Mouse (Mus musculus): ENCODE measurements around the gene Eipr1.
A peak's percentile ranks its signal among the peaks of the same experiment; 100 is the strongest.
"Not testable (repeated sequence)": the region's sequence is repeated elsewhere in the genome, so short reads cannot be mapped to it uniquely, and the experiment has no call there.

The Eipr1 gene

GRCm38 (mm10) chr12:28887712-28888111, 136.1 kb downstream of the Eipr1 start:
- DNase-seq (ENCODE audit: low read depth, low spot score), result no peak

- DNase-seq (ENCODE audit: low read depth, low spot score), result no peak
These were observed 137.6 kb downstream of the Eipr1 start for GRCm38 (mm10) chr12:28889068-28889674.

- DNase-seq (ENCODE audit: low read depth, low spot score), result no peak
These were observed 139.9 kb downstream of the Eipr1 start for GRCm38 (mm10) chr12:28891523-28891922.

- DNase-seq (ENCODE audit: low read depth, low spot score), result no peak
These were observed 145.0 kb downstream of the Eipr1 start for GRCm38 (mm10) chr12:28896577-28896976.

GRCm38 (mm10) chr12:28898307-28898706, 146.7 kb downstream of the Eipr1 start:
- DNase-seq (ENCODE audit: low read depth, low spot score), result no peak

GRCm38 (mm10) chr12:28899696-28900095, 148.1 kb downstream of the Eipr1 start:
- DNase-seq (ENCODE audit: low read depth, low spot score), result no peak

GRCm38 (mm10) chr12:28900341-28900740, 148.7 kb downstream of the Eipr1 start:
- DNase-seq (ENCODE audit: low read depth, low spot score), result no peak

GRCm38 (mm10) chr12:28902132-28902531, 150.5 kb downstream of the Eipr1 start:
- no peak for DNase-seq (ENCODE audit: low read depth, low spot score)

GRCm38 (mm10) chr12:28903082-28903481, 151.5 kb downstream of the Eipr1 start:
- peak; percentile 54 for DNase-seq (ENCODE audit: low read depth, low spot score)

- DNase-seq (ENCODE audit: low read depth, low spot score), result no peak
These were observed 153.9 kb downstream of the Eipr1 start for GRCm38 (mm10) chr12:28905486-28905885.

- no peak for DNase-seq (ENCODE audit: low read depth, low spot score)
These were observed 154.4 kb downstream of the Eipr1 start for GRCm38 (mm10) chr12:28906016-28906415.

GRCm38 (mm10) chr12:28906809-28907297, 155.2 kb downstream of the Eipr1 start:
- DNase-seq (ENCODE audit: low read depth, low spot score), result peak; percentile 63

- no peak for DNase-seq (ENCODE audit: low read depth, low spot score)
These were observed 156.2 kb downstream of the Eipr1 start for GRCm38 (mm10) chr12:28907814-28908213.

GRCm38 (mm10) chr12:28909851-28910250, 158.2 kb downstream of the Eipr1 start:
- DNase-seq (ENCODE audit: low read depth, low spot score), result no peak

- no peak for DNase-seq (ENCODE audit: low read depth, low spot score)
These were observed 159.0 kb downstream of the Eipr1 start for GRCm38 (mm10) chr12:28910568-28910967.

- no peak for DNase-seq (ENCODE audit: low read depth, low spot score)
These were observed 160.8 kb downstream of the Eipr1 start for GRCm38 (mm10) chr12:28912351-28912936.

- DNase-seq (ENCODE audit: low read depth, low spot score), result no peak
These were observed 161.5 kb downstream of the Eipr1 start for GRCm38 (mm10) chr12:28913099-28913498.

- not testable (repeated sequence) for DNase-seq (ENCODE audit: low read depth, low spot score)
These were observed 162.5 kb downstream of the Eipr1 start for GRCm38 (mm10) chr12:28914056-28914455.

Measured in mesoderm, embryonic 11.5 days (tissue).